Mouse (Mus musculus) liver, embryonic 12.5 days (tissue): ENCODE data around the gene Nnat. TPM values are rescaled to one million over a fixed set of nuclear protein-coding genes. Genes with fewer than 3 reads are reported as not detected.

Experiments used
- ATAC-seq: fragments of 200-750 bp; cut with Nextera tagmentation; 2 replicates; pipeline ENCODE4 v1.8.0; 2017; ENCODE audit warnings: moderate number of reproducible peaks, mild to moderate bottlenecking, moderate library complexity
- H3K27ac ChIP-seq: fragments of 300-500 bp; sonication (generic); 2 replicates; pipeline ENCODE4 v1.5.1; 2016; ENCODE audit warnings: mild to moderate bottlenecking
- H3K27me3 ChIP-seq: fragments of 300-500 bp; sonication (generic); replicated peaks from 2 replicates; pipeline ENCODE4 v1.6.1; 2016; ENCODE audit warnings: mild to moderate bottlenecking, moderate library complexity
- H3K36me3 ChIP-seq: fragments of 300-500 bp; sonication (generic); 2 replicates; pipeline ENCODE4 v1.6.1; 2016; ENCODE audit warnings: mild to moderate bottlenecking, moderate library complexity
- H3K4me1 ChIP-seq: fragments of 300-500 bp; sonication (generic); 2 replicates; pipeline ENCODE4 v1.6.1; 2016
- H3K4me2 ChIP-seq: fragments of 300-500 bp; sonication (generic); 2 replicates; pipeline ENCODE4 v1.6.1; 2016; ENCODE audit warnings: mild to moderate bottlenecking, moderate library complexity
- H3K4me3 ChIP-seq: fragments of 300-500 bp; sonication (generic); 2 replicates; pipeline ENCODE4 v1.5.1; 2016; ENCODE audit warnings: mild to moderate bottlenecking, moderate library complexity
- H3K9ac ChIP-seq: fragments of 300-500 bp; sonication (generic); 2 replicates; pipeline ENCODE4 v1.6.1; 2016; ENCODE audit warnings: mild to moderate bottlenecking, moderate library complexity
- H3K9me3 ChIP-seq: fragments of 300-500 bp; sonication (generic); replicated peaks from 2 replicates; pipeline ENCODE4 v1.6.1; 2016; ENCODE audit warnings: mild to moderate bottlenecking, moderate library complexity
- WGBS: fragments of 180-500 bp; shearing (Covaris S2); methylation state at CpG from one replicate; pipeline ENCODE4 v1.1.7; 2016; ENCODE audit not compliant: insufficient replicate concordance; 5-methylcytosine and 5-hydroxymethylcytosine counted together
- polyA plus RNA-seq: library from polyadenylated mRNA; unstranded; fragments of >200 nt; fragmentation: Nextera tagmentation; extraction: Ambion mirVana; gene quantifications from 2 replicates; pipeline ENCODE4 v1.2.1, GENCODE M21; 2016

Nnat gene
- polyA plus RNA-seq, 1 experiment from 2014 or later, result 79.0 TPM

DNA sequence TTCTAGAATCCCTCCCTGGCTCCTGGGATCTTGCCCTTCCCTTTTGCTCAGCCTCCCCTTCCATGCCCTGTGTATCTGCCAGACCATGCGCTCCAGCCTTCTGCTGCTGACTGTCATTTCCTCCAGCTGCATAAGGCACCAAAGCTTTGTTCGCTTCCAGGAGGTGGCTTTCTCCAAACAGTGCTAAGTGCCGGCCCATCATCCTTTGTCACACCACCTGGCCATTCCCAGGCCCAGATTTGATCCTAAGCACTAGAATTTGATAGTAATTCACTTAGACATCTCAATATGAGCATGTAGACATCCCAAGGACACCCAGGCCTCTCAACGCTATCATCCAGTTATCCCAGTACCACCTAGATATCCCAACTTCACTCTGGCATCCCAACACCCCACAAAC is 25.7 kb upstream of the Nnat start:
- 58% methylated on average over 4 of the region's 4 CpGs for WGBS

DNA sequence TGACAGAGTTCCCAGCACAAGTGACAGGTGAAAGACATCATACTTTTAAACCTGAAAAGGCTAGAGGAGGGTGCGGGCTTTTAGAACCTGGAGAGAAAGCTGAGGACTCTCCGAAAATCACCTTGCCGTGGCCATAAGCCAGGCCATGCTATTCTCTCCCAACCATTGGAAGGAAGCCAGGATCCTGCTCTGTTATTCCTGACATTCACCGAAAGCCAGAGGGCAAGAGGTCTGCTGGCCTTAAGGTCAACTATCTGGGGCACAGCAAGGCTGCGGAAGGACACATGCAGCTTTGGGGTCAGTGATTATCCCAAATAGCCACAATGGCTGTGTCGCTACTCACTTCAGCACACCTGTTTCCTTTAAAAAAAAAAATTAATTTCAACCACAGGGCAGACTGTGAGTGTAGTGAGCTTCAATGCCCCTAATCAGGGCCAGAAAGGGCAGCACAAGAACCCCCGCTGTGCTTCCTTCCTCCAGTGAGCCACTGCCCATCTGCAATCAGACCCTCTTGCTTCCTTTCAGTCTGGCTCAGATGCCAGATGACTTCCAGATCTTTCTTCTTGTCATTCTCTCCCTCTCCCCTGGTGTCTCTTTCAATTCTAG is 23.3 kb upstream of the Nnat start:
- Histone ChIP-seq H3K27me3 (peaks cover 25% of the 10 kb centered on the region), H3K4me1 (peaks cover 20% of the 10 kb centered on the region), H3K4me3 (no peak overlapping the region), H3K36me3 (no peaks in the 10 kb centered on the region), H3K27ac (no peak overlapping the region), H3K9me3 (no peaks in the 10 kb centered on the region), H3K4me2 (no peak overlapping the region), H3K9ac (no peak overlapping the region)
- no peak for ATAC-seq
- 45% methylated on average over 7 of the region's 7 CpGs for WGBS

More for the DNA sequence above, 25.7 kb upstream of the Nnat start:
- Histone ChIP-seq H3K27ac (no peak overlapping the region), H3K4me1 (0 out of 2 replicates have a peak, but pooled peaks cover 7% of the 10 kb centered on the region), H3K4me3 (no peak overlapping the region), H3K4me2 (no peak overlapping the region), H3K27me3 (peaks cover 30% of the 10 kb centered on the region), H3K9ac (no peak overlapping the region), H3K36me3 (no peaks in the 10 kb centered on the region), H3K9me3 (no peaks in the 10 kb centered on the region)
- no peak for ATAC-seq

DNA sequence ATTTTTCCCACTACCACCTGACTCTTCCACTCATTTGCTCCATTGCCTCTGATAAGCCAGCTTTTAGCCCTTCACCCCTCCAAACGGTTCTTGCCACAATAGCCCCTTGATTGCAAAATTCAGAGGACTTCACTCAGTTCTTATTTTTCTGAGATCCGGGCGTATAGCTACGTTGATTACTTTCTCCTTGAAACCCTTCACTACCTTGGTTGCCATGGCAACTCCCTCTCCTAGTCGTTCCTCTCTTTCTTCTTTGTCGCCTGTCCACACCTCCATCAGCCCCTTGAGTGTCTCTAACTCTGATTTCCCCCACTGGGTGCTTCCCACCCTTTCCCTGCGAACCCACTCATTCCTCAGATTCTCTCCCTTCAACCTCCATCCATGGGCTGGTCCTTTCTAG is 22.8 kb upstream of the Nnat start:
- Histone ChIP-seq H3K36me3 (no peaks in the 10 kb centered on the region), H3K27ac (no peak overlapping the region), H3K4me2 (no peak overlapping the region), H3K27me3 (peaks cover 25% of the 10 kb centered on the region), H3K9me3 (no peaks in the 10 kb centered on the region), H3K4me3 (no peak overlapping the region), H3K9ac (no peak overlapping the region), H3K4me1 (peaks cover 20% of the 10 kb centered on the region)
- WGBS, result 42% methylated on average over 7 of the region's 7 CpGs
- ATAC-seq, result no peak

DNA sequence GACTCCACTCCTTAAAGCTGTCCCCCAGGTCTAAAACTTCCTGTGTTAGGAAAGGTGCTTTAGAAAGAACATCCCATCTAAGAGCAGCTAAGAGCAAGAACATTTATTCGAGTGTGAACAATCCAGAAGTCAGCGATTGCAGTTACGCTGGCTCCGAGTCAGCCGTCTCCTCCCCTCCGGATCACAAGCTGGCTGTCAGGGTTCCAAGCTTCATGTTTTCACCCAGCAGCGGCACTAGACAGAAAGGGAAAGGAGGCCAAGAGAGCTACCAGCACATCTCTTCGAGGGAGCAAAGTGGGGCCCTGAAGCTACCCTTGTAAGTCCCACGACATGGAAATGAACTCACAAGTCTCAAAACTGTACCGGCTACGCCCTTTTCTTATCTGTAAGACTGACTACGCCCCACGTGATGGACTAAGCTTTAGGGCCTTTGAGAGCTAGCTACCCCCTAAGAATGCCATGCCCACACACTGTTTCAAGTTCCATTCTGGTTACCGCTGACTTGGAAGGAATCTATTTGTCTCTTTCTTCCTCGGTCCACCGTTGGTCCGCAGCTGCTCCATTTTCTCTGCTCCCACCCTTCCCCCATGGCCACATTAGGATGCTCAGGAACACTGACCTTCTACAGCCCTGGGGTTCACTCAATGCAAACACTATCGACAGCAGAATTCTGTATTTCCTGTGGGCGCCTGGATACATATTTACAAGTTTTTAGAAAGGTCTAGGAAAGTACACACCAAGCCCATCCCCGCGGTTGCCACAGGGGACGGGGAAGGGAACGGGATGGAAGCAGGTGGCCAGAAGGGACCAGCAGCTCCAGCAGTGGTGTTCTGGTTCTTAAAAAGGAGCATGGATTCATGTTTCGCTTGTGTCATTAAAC is 19.6 kb upstream of the Nnat start:
- no peak for ATAC-seq
- H3K27me3 ChIP-seq, result peaks cover 8% of the 10 kb centered on the region; the same call in 1 of the 2 replicates
- peaks cover 20% of the 10 kb centered on the region for H3K4me1 ChIP-seq
- no peak overlapping the region for H3K9ac ChIP-seq
- no peaks in the 10 kb centered on the region for H3K9me3 ChIP-seq
- H3K4me2 ChIP-seq, result peak overlapping the region; percentile 4; the same call in 1 of the 2 replicates
- no peak overlapping the region for H3K27ac ChIP-seq
- 66% methylated on average over 24 of the region's 24 CpGs for WGBS
- H3K4me3 ChIP-seq, result no peak overlapping the region
- 0 out of 2 replicates have a peak, but pooled peaks cover 4% of the 10 kb centered on the region for H3K36me3 ChIP-seq

DNA sequence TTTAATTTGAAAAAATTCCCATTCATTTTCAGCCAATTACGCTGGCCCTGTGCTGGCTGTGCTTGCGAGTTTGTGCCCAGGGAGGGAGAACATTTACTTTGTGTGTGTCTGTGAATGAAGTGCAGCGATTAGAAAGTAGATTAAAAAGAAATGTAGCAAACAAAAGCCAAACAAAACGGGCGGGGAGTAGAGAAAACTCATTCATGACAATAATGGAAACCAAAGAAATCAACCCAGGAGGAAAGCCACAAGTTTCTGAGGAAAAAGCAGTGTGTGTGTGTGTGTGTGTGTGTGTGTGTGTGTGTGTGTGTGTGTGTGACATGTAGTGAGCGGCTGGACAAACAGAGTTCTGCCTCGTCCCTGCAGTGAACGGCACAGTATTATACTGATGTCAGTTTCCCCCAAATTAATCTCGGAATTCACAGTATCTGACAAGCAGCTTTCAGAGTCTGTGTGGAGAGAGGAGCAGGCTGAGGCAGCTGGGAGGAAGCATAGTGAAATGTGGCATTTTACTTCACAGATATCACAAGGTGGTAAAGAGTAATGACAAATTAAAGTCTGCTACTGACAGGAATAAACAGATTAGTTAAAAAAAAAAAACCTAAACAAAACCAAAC is 18.8 kb upstream of the Nnat start:
- Histone ChIP-seq H3K9ac (no peak overlapping the region), H3K36me3 (0 out of 2 replicates have a peak, but pooled peaks cover 4% of the 10 kb centered on the region), H3K9me3 (no peaks in the 10 kb centered on the region), H3K4me2 (no peak overlapping the region), H3K4me3 (no peak overlapping the region), H3K27ac (no peak overlapping the region), H3K4me1 (peaks cover 20% of the 10 kb centered on the region), H3K27me3 (peaks cover 7% of the 10 kb centered on the region; the same call in 1 of the 2 replicates)
- WGBS, result 63% methylated on average over 9 of the region's 9 CpGs
- ATAC-seq, result no peak

DNA sequence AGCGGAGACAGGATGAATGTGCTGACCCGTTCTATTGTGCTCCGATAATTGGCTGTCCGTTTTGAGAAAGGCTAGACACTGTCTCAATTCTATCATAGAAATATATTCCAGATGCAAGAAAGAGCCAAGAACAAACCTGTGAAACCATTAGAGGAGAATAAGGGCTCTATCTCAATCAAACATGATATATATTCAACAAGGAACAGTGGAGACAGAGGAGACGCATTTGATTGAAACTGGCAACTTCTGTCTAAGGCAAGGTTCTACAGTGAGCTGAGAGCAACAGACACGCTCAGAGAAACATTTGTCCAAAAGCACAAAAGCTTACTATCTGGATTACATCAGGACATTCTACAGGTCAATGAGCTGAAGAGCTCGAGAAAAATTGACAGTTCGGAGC is 18.2 kb upstream of the Nnat start:
- Histone ChIP-seq H3K4me1 (peaks cover 19% of the 10 kb centered on the region), H3K9ac (no peak overlapping the region), H3K36me3 (0 out of 2 replicates have a peak, but pooled peaks cover 4% of the 10 kb centered on the region), H3K4me2 (no peak overlapping the region), H3K27me3 (peaks cover 5% of the 10 kb centered on the region; the same call in 1 of the 2 replicates), H3K4me3 (no peak overlapping the region), H3K9me3 (no peaks in the 10 kb centered on the region), H3K27ac (no peak overlapping the region)
- 73% methylated on average over 8 of the region's 8 CpGs for WGBS
- no peak for ATAC-seq

DNA sequence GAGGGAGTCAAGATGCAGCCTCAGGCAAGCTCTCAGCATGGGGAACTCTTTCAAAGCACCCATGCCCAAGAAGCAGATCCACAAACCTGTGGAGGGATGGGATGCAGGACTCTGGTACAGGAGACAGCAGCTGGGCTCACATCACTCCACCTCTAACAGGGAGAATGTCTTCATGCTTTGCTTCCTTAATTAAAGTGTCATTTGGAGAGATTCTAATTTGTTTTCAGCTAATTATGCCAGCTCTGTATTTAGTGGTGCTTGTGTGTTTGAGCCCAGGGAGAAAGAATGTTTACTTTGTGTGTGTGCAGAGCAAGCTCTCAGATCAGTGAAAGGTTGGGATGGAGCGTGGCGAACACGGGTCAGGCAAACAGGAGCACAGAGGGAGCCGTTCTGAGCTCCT is 17.5 kb upstream of the Nnat start:
- Histone ChIP-seq H3K9ac (no peak overlapping the region), H3K27me3 (peaks cover 3% of the 10 kb centered on the region; the same call in 1 of the 2 replicates), H3K27ac (no peak overlapping the region), H3K4me1 (peaks cover 16% of the 10 kb centered on the region), H3K4me2 (no peak overlapping the region), H3K9me3 (no peaks in the 10 kb centered on the region), H3K4me3 (no peak overlapping the region), H3K36me3 (peaks cover 4% of the 10 kb centered on the region; the same call in 1 of the 2 replicates)
- no peak for ATAC-seq
- WGBS, result 68% methylated on average over 4 of the region's 4 CpGs

DNA sequence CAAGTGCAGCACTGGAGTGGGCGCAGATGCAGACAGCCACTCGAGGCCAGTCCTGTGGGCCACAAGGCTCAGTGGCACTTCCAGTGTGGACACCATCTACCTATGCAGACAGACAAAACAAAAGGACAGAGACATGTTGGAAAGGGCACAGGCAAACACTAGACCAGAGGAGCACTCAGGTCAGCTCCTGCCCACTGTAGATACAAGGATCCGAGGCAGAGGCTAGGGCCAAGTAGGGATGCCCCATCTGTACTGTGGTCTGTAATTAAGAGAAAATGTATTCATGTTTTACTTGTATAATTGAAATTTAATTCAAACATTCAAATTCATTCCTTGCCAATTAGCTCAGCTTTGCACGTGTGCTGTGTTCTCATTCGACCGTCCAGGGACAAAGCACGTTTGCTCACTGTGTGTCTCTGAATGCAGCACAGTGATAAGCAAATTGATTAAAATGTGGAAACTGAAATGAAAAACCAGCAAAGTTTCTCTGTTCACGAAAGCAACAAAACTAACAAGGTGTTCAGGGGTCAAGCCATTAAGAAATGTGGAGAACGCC is 15.5 kb upstream of the Nnat start:
- Histone ChIP-seq H3K9me3 (no peaks in the 10 kb centered on the region), H3K9ac (no peak overlapping the region), H3K4me3 (no peak overlapping the region), H3K4me1 (peaks cover 16% of the 10 kb centered on the region), H3K36me3 (peaks cover 11% of the 10 kb centered on the region), H3K27ac (no peak overlapping the region), H3K4me2 (no peak overlapping the region), H3K27me3 (no peaks in the 10 kb centered on the region)
- no peak for ATAC-seq
- WGBS, result 75% methylated on average over 9 of the region's 9 CpGs

DNA sequence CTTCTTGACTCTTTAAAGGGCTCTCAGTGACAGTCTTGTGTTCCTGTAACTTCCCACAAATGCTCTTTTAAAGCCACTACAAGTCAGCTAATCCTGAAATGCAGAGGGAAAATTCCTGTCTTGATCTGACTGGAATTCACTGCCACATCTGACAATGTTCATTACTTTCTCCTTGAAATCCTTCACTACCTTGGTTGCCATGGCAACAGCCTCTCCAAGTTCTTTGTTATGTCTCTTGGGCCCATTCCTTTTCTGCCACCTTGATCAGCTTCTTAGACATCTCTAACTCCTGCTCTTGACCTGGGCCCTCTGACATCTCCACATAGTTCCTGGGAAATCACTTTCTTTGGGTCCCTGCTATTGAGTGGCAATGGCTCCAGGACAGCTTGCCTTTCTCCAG is 13.2 kb upstream of the Nnat start:
- H3K4me1 ChIP-seq, result 0 out of 2 replicates have a peak, but pooled peaks cover 2% of the 10 kb centered on the region
- peaks cover 11% of the 10 kb centered on the region for H3K36me3 ChIP-seq
- H3K9me3 ChIP-seq, result no peaks in the 10 kb centered on the region
- no peak overlapping the region for H3K4me3 ChIP-seq
- H3K27ac ChIP-seq, result no peak overlapping the region
- H3K9ac ChIP-seq, result no peak overlapping the region
- H3K27me3 ChIP-seq, result no peaks in the 10 kb centered on the region
- ATAC-seq, result no peak
- no peak overlapping the region for H3K4me2 ChIP-seq

DNA sequence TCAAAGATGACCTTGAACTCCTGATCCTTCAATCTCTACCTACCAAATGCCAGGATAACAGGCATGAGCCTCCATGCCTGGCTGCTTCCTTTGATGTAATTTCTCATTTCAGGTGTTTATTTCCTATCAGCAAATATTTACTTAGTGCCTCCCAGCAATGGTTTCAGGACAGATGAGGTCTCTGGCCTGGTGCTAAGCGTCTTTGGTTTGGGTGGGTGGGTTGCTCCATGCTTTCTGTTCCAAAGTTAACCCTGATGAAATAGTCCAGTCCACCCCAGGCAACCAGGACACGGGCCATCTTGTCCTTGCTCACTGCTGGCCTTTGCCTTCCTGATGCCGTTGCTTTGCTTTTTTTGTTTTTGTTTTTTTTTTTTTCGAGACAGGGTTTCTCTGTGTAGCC is 9.6 kb upstream of the Nnat start:
- Histone ChIP-seq H3K9ac (no peak overlapping the region), H3K4me2 (no peak overlapping the region), H3K4me1 (0 out of 2 replicates have a peak, but pooled peaks cover 2% of the 10 kb centered on the region), H3K27me3 (no peaks in the 10 kb centered on the region), H3K27ac (no peak overlapping the region), H3K36me3 (peaks cover 7% of the 10 kb centered on the region), H3K9me3 (no peaks in the 10 kb centered on the region), H3K4me3 (no peak overlapping the region)
- WGBS, result 69% methylated on average over 4 of the region's 4 CpGs
- no peak for ATAC-seq

DNA sequence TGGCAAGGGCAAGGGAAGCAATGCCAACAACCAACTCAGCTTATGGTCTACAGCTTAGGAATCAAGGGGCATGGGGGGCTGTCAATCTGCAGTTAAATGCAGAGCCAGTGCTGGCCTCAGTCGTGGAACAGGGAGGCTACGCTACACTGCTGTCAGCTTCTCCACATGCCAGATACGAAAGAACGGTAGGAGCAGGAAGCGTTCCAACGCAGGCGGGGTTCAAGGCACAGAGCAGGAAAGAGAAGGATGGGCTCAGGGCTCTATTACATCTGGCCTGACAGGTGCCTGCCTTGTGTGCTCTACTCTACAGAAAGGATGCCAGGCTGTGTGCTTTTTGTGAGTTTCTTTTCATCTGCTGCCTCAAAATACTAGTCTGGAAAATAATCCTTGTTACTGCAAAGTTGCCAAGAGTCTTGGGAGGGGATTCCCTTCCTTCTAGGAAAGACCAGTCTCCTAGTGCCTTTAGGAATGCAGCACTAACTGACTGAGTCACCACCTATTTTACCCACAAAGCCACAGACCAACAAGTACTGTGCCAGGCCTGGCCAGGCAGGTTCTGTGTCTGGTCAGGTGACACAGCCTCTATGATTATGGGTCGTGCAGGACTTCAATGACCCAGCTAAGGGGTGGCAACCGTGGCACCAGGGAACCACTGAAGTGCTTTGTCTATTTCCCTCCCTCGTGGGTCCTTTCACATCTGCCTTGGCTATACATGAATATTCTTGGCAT is 7.6 kb upstream of the Nnat start:
- H3K27me3 ChIP-seq, result no peaks in the 10 kb centered on the region
- peaks cover 17% of the 10 kb centered on the region for H3K36me3 ChIP-seq
- ATAC-seq, result no peak
- H3K4me2 ChIP-seq, result no peak overlapping the region
- H3K4me3 ChIP-seq, result no peak overlapping the region
- no peaks in the 10 kb centered on the region for H3K9me3 ChIP-seq
- H3K4me1 ChIP-seq, result 0 out of 2 replicates have a peak, but pooled peaks cover 2% of the 10 kb centered on the region
- no peak overlapping the region for H3K9ac ChIP-seq
- 75% methylated on average over 10 of the region's 10 CpGs for WGBS
- no peak overlapping the region for H3K27ac ChIP-seq
